Mouse (Mus musculus) intestine, postnatal 0 days (tissue): ENCODE measurements around the gene 9130409I23Rik. TPM values are rescaled to one million over a fixed set of nuclear protein-coding genes. Genes with fewer than 3 reads are reported as not detected.
"Not testable (repeated sequence)": the region's sequence is repeated elsewhere in the genome, so short reads cannot be mapped to it uniquely, and the experiment has no call there.

Experiments used
- ATAC-seq: fragments of 200-750 bp; cut with Nextera tagmentation; 2 replicates; pipeline ENCODE4 v1.8.0; 2017; ENCODE audit warnings: mild to moderate bottlenecking, moderate TSS enrichment, moderate library complexity
- H3K27ac ChIP-seq: fragments of 300-500 bp; sonication (generic); 2 replicates; pipeline ENCODE4 v1.5.1; 2014; ENCODE audit warnings: mild to moderate bottlenecking, low read depth, low read length, moderate library complexity
- H3K27me3 ChIP-seq: fragments of 300-500 bp; sonication (generic); replicated peaks from 2 replicates; pipeline ENCODE4 v1.6.1; 2014; ENCODE audit warnings: low read length, mixed read lengths; ENCODE audit not compliant: control insufficient read depth, insufficient read depth
- H3K36me3 ChIP-seq: fragments of 300-500 bp; sonication (generic); 2 replicates; pipeline ENCODE4 v1.6.1; 2014; ENCODE audit warnings: mild to moderate bottlenecking, moderate library complexity; ENCODE audit not compliant: control insufficient read depth, insufficient read depth
- H3K4me1 ChIP-seq: fragments of 300-500 bp; sonication (generic); replicated peaks from 2 replicates; pipeline ENCODE4 v1.6.1; 2014; ENCODE audit warnings: antibody characterized with exemption, low read length, mixed read lengths; ENCODE audit not compliant: control insufficient read depth, insufficient read depth
- H3K4me2 ChIP-seq: fragments of 300-500 bp; sonication (generic); replicated peaks from 2 replicates; pipeline ENCODE4 v1.6.1; 2014; ENCODE audit warnings: low read depth, mild to moderate bottlenecking, moderate library complexity
- H3K4me3 ChIP-seq: fragments of 300-500 bp; sonication (generic); 2 replicates; pipeline ENCODE4 v1.5.1; 2014; ENCODE audit warnings: low read depth, low read length
- H3K9ac ChIP-seq: fragments of 300-500 bp; sonication (generic); 2 replicates; pipeline ENCODE4 v1.6.1; 2014; ENCODE audit warnings: mild to moderate bottlenecking, low read depth, low read length
- H3K9me3 ChIP-seq: fragments of 300-500 bp; sonication (generic); 2 replicates; pipeline ENCODE4 v1.6.1; 2016; ENCODE audit warnings: mixed run types; ENCODE audit not compliant: control insufficient read depth
- CTCF ChIP-seq: sonication (generic); IDR thresholded peaks from 2 replicates; pipeline ENCODE4 v1.5.1; 2016; ENCODE audit warnings: low read depth, mild to moderate bottlenecking, control low read depth, antibody characterized with exemption, moderate library complexity
- WGBS: fragments of 180-500 bp; shearing (Covaris S2); extraction: QIAGEN DNeasy Blood & Tissue Kit; methylation state at CpG from one replicate; pipeline ENCODE4 v1.1.7; 2014; 5-methylcytosine and 5-hydroxymethylcytosine counted together
- polyA plus RNA-seq: library from polyadenylated mRNA; unstranded; fragments of >200 nt; fragmentation: Nextera tagmentation; extraction: Ambion mirVana; gene quantifications from 2 replicates; pipeline ENCODE4 v1.2.1, GENCODE M21; 2015

9130409I23Rik gene
- polyA plus RNA-seq, 1 experiment from 2014 or later, result 0.09 TPM

GRCm38 (mm10) chr1:181020756-181021487 is 30.1 kb upstream of the 9130409I23Rik start, which contains the start of gene Ephx1:
Gene Ephx1 (minus strand): TSS chr1:181020904.
- WGBS, result 54% methylated on average over 5 of the region's 5 CpGs
- H3K9ac ChIP-seq, result no peak within 1 kb of the TSS
- H3K4me2 ChIP-seq, result no peak within 1 kb of the TSS
- H3K27me3 ChIP-seq, result 0 out of 2 replicates have a peak, but pooled peaks cover 5% of the 10 kb centered on the region
- ATAC-seq, result no peak
- H3K27ac ChIP-seq, result no peak within 1 kb of the TSS
- H3K9me3 ChIP-seq, result no peaks in the 10 kb centered on the region
- H3K36me3 ChIP-seq, result no peaks in the 10 kb centered on the region
- 0 out of 2 replicates have a peak, but pooled peaks cover under 1% of the 10 kb centered on the region for H3K4me1 ChIP-seq
- TF ChIP-seq CTCF, result no peak
- H3K4me3 ChIP-seq, result no peak within 1 kb of the TSS

DNA sequence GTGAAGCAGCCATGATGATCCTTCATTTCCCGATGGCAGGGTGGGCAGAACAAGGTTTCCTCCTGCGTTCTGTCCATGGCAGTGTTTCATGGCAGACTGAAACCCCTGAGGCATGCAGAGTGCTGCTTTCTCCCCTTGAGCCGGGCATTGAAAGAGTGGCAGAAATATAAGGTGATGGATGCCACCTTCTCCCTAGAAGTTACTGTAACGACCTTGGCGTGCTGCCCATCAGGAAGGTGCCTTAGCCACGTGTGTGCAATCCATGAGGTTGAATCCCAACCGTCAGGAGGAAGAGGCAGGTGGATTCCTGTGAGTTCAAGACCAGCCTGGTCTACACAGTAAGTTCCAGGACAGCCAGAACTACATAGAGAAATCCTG is 29.6 kb upstream of the 9130409I23Rik start:
- Histone ChIP-seq H3K9me3 (no peaks in the 10 kb centered on the region), H3K27ac (no peak overlapping the region), H3K4me2 (no peak overlapping the region), H3K36me3 (no peaks in the 10 kb centered on the region), H3K9ac (no peak overlapping the region), H3K4me1 (no peaks in the 10 kb centered on the region), H3K27me3 (0 out of 2 replicates have a peak, but pooled peaks cover 5% of the 10 kb centered on the region), H3K4me3 (no peak overlapping the region)
- 64% methylated on average over 7 of the region's 7 CpGs for WGBS
- TF ChIP-seq CTCF, result no peak
- no peak for ATAC-seq

GRCm38 (mm10) chr1:181022265-181022664 is 28.8 kb upstream of the 9130409I23Rik start:
- no peak overlapping the region for H3K4me3 ChIP-seq
- peak; percentile 54 for ATAC-seq
- H3K4me1 ChIP-seq, result no peaks in the 10 kb centered on the region
- H3K27ac ChIP-seq, result no peak overlapping the region
- H3K9ac ChIP-seq, result no peak overlapping the region
- WGBS, result 3% methylated on average over 1 of the region's 1 CpGs
- no peaks in the 10 kb centered on the region for H3K36me3 ChIP-seq
- no peaks in the 10 kb centered on the region for H3K9me3 ChIP-seq
- no peak overlapping the region for H3K4me2 ChIP-seq
- 0 out of 2 replicates have a peak, but pooled peaks cover 5% of the 10 kb centered on the region for H3K27me3 ChIP-seq
- TF ChIP-seq CTCF, result peak; percentile 89

DNA sequence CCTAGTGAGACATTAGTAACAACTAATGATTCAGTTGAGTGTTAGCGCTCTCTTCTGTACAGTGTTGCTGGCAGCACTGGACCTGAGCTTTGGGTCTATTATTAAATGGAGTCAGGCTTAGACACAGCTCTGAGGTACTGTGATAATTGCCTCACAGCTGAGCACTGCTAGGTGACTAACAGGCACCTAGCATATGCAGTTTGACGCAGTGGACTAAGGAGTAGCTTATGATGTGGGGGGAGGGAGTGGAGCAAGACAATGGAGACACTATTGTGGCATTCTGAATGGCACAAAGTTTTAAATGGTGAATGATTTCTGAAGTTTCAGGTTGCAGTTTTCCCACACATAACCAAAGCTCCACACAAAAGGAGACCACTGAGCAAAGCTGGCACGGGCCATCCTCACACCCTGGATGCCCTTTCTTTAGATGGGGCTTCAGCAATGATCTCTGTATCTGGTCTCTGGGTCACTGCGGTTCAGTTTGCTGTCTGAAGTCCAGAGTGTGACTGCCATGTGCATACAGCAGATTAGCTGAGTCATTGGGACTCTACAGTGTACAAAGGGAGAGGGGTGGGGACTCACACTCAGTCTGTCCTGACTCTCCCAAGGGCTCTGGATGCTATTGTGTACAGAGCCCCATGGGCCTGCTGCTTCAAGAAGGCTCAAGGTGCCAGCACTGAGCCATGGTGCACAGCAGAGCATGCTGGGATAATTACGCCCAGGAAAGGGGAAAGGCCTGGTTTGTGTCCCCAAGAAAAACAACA is 15.8 kb upstream of the 9130409I23Rik start:
- H3K36me3 ChIP-seq, H3K4me1 ChIP-seq, H3K4me3 ChIP-seq, H3K4me2 ChIP-seq, H3K27ac ChIP-seq, H3K27me3 ChIP-seq, H3K9me3 ChIP-seq, H3K9ac ChIP-seq: not testable (repeated sequence)
- 75% methylated on average over 5 of the region's 5 CpGs for WGBS
- peak; percentile 84 for ATAC-seq

DNA sequence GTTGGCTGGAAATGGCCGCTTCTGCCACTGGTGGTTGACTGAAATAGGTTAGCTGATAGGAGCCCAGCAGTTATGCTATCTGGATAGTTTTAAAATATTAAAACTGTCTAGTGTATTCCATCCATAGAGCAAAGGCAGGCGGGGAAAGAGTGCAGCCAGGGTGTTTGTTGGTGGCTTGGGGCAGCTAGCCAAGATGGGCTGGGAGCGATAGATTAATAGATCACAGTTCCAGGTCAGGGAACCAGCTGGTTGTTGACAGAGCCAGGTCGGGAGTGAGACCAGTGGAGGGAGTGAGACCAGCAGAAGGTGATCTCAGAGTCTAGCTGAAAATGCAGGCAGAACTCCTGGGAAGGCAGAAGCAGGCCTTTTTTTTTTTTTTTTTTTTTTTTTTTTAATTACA is 13.4 kb upstream of the 9130409I23Rik start:
- Histone ChIP-seq H3K9me3 (no peaks in the 10 kb centered on the region), H3K27me3 (no peaks in the 10 kb centered on the region), H3K4me2 (no peak overlapping the region), H3K27ac (no peak overlapping the region), H3K36me3 (no peaks in the 10 kb centered on the region), H3K4me1 (no peaks in the 10 kb centered on the region), H3K9ac (no peak overlapping the region), H3K4me3 (no peak overlapping the region)
- WGBS, result 68% methylated on average over 4 of the region's 4 CpGs
- no peak for TF ChIP-seq CTCF
- ATAC-seq, result no peak

GRCm38 (mm10) chr1:181039652-181040051 is 11.4 kb upstream of the 9130409I23Rik start:
- no peaks in the 10 kb centered on the region for H3K27me3 ChIP-seq
- no peaks in the 10 kb centered on the region for H3K36me3 ChIP-seq
- no peaks in the 10 kb centered on the region for H3K4me1 ChIP-seq
- H3K9me3 ChIP-seq, result no peaks in the 10 kb centered on the region
- no peak for ATAC-seq
- no peak overlapping the region for H3K27ac ChIP-seq
- H3K4me3 ChIP-seq, result no peak overlapping the region
- 13% methylated on average over 4 of the region's 4 CpGs for WGBS
- no peak overlapping the region for H3K9ac ChIP-seq
- H3K4me2 ChIP-seq, result no peak overlapping the region
- peak; percentile 87 for TF ChIP-seq CTCF
